Mouse (Mus musculus) cerebellum, adult 2 months (tissue): ENCODE results near the gene Ifit3b.
"Not testable (repeated sequence)": the region's sequence is repeated elsewhere in the genome, so short reads cannot be mapped to it uniquely, and the experiment has no call there.

Experiments
- CTCF ChIP-seq: fragments of 200-500 bp; IDR thresholded peaks from 2 replicates; pipeline ENCODE4 v1.5.1; 2011; ENCODE audit warnings: low read depth, mild to moderate bottlenecking, control low read depth, low read length, moderate library complexity, borderline replicate concordance; ENCODE audit not compliant: insufficient read depth
- POLR2A ChIP-seq: fragments of 200-500 bp; IDR thresholded peaks from 2 replicates; pipeline ENCODE4 v1.6.1; 2011; ENCODE audit warnings: low read length, control low read depth, borderline replicate concordance; ENCODE audit not compliant: insufficient read depth

- not testable (repeated sequence) for TF ChIP-seq POLR2A, CTCF
Measured at GRCm38 (mm10) chr19:34607237-34608051, at the start of gene Ifit3b.
